Comparison of ENCODE assay signal across 8 mouse cellular contexts in the genomic region with DNA sequence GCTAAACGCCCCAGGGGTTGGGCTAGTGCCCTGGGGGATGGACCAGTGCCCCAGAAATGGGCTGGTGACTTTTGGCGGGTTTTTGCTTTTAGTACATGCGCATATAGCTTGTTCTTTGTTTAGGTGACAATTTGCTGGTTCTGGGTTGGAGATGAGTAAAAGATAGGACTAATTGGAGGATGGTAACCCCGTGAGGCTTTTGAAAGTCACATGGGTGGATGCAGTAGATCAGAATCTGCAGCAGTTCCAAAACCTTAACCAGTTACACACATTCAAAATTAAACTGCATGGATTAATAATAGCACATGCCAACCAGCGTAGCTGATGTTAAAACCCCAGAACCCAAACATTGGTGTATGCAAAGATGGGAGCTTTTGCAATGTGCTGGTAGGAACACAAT. TPM values are rescaled to one million over a fixed set of nuclear protein-coding genes. Genes with fewer than 3 reads are reported as not detected.
DNase-seq lines count a peak whose midpoint lies in the region; ATAC-seq and TF ChIP-seq lines count a peak whose summit lies in the region.
"Had no signal": no experiment of that assay in that cellular context is flagged by ENCODE, and none has a peak within 500 bp of the region (broad histone marks: within the 10 kb centered on the region; RNA-seq: fewer than 3 reads in every experiment).

No protein-coding gene starts in this region.

- H3K4me1 ChIP-seq in kidney, embryonic 15.5 days, result no peaks in the 10 kb centered on the region
- no peaks in the 10 kb centered on the region for H3K4me1 ChIP-seq in embryonic facial prominence, embryonic 13.5 days
- no peaks in the 10 kb centered on the region for H3K4me1 ChIP-seq in hindbrain, embryonic 14.5 days (replicated peaks; ENCODE audit: control insufficient read depth, insufficient read depth, low read length)
- no peaks in the 10 kb centered on the region for H3K4me1 ChIP-seq in midbrain, postnatal 0 days (ENCODE audit: insufficient read depth, low read length)

- no peaks in the 10 kb centered on the region for H3K9me3 ChIP-seq in kidney, embryonic 15.5 days (replicated peaks)
- H3K9me3 ChIP-seq in embryonic facial prominence, embryonic 13.5 days, result no peaks in the 10 kb centered on the region; the same call in 1 of the 2 replicates
- H3K9me3 ChIP-seq in hindbrain, embryonic 14.5 days (ENCODE audit: control insufficient read depth, low read length), result no peaks in the 10 kb centered on the region
- no peaks in the 10 kb centered on the region for H3K9me3 ChIP-seq in midbrain, postnatal 0 days (ENCODE audit: low read length)

- no peaks in the 10 kb centered on the region for H3K36me3 ChIP-seq in kidney, embryonic 15.5 days
- H3K36me3 ChIP-seq in embryonic facial prominence, embryonic 13.5 days, result no peaks in the 10 kb centered on the region
- H3K36me3 ChIP-seq in hindbrain, embryonic 14.5 days (replicated peaks; ENCODE audit: control insufficient read depth, insufficient read depth), result no peaks in the 10 kb centered on the region
- no peaks in the 10 kb centered on the region for H3K36me3 ChIP-seq in midbrain, postnatal 0 days (ENCODE audit: insufficient read depth, low read length)

- WGBS in kidney, embryonic 15.5 days, result 58% methylated on average over 5 of the region's 5 CpGs
- WGBS in embryonic facial prominence, embryonic 13.5 days, result 28% methylated on average over 5 of the region's 5 CpGs
- 59% methylated on average over 5 of the region's 5 CpGs for WGBS in hindbrain, embryonic 14.5 days
- 43% methylated on average over 5 of the region's 5 CpGs for WGBS in midbrain, postnatal 0 days

- H3K27me3 ChIP-seq in kidney, embryonic 15.5 days, result no peaks in the 10 kb centered on the region
- H3K27me3 ChIP-seq in embryonic facial prominence, embryonic 13.5 days, result no peaks in the 10 kb centered on the region
- no peaks in the 10 kb centered on the region for H3K27me3 ChIP-seq in hindbrain, embryonic 14.5 days (ENCODE audit: control insufficient read depth, insufficient read depth, low read length)
- no peaks in the 10 kb centered on the region for H3K27me3 ChIP-seq in midbrain, postnatal 0 days (ENCODE audit: insufficient read depth, low read length)

- H3K4me3 ChIP-seq in kidney, embryonic 15.5 days (replicated peaks), result peak overlapping the region; percentile 28; the same call in 1 of the 2 replicates
- H3K4me3 ChIP-seq in embryonic facial prominence, embryonic 13.5 days, result peak overlapping the region; percentile 28
- no peak overlapping the region for H3K4me3 ChIP-seq in hindbrain, embryonic 14.5 days (replicated peaks; ENCODE audit: low read length)
- peak overlapping the region; percentile 25; the same call in 1 of the 2 replicates for H3K4me3 ChIP-seq in midbrain, postnatal 0 days (ENCODE audit: low read depth, low read length)

- DNase-seq in kidney, adult 11 months, result no peak
- DNase-seq in hindbrain, embryonic 14.5 days (ENCODE audit: low spot score), result no peak
- DNase-seq in midbrain, postnatal 0 days (ENCODE audit: low spot score), result no peak
- DNase-seq in left cerebral cortex, adult 18-20 months (ENCODE audit: low spot score in 2 of 2), result no peak
- no peak for DNase-seq in urinary bladder, adult 18-20 months (ENCODE audit: low spot score in 2 of 2)

- H3K27ac ChIP-seq in kidney, embryonic 15.5 days, result no peak overlapping the region
- no peak overlapping the region for H3K27ac ChIP-seq in embryonic facial prominence, embryonic 13.5 days
- H3K27ac ChIP-seq in hindbrain, embryonic 14.5 days, result no peak overlapping the region
- no peak overlapping the region for H3K27ac ChIP-seq in midbrain, postnatal 0 days (ENCODE audit: low read depth, low read length)
- H3K27ac ChIP-seq: liver, embryonic 14.5 days had no signal

- H3K9ac ChIP-seq in kidney, embryonic 15.5 days, result no peak overlapping the region
- H3K9ac ChIP-seq in embryonic facial prominence, embryonic 13.5 days, result no peak overlapping the region
- H3K9ac ChIP-seq in hindbrain, embryonic 14.5 days, result no peak overlapping the region
- H3K9ac ChIP-seq in midbrain, postnatal 0 days (replicated peaks; ENCODE audit: low read length, poor library complexity, severe bottlenecking), result no peak overlapping the region
- H3K9ac ChIP-seq: liver, embryonic 14.5 days had no signal

- ATAC-seq in kidney, embryonic 15.5 days (replicated peaks; ENCODE audit: low FRiP score), result no peak
- no peak for ATAC-seq in embryonic facial prominence, embryonic 13.5 days (ENCODE audit: insufficient number of reproducible peaks, insufficient read depth, low FRiP score, low TSS enrichment, low read depth)
- no peak for ATAC-seq in hindbrain, embryonic 14.5 days (ENCODE audit: low FRiP score)
- peak; percentile 54; the same call in 1 of the 2 replicates for ATAC-seq in midbrain, postnatal 0 days (ENCODE audit: low FRiP score)

- peak overlapping the region; percentile 47 for H3K4me2 ChIP-seq in kidney, embryonic 15.5 days
- H3K4me2 ChIP-seq in embryonic facial prominence, embryonic 13.5 days, result peak overlapping the region; percentile 53
- H3K4me2 ChIP-seq in hindbrain, embryonic 14.5 days (replicated peaks), result peak overlapping the region; percentile 37
- peak overlapping the region; percentile 32; the same call in 1 of the 2 replicates for H3K4me2 ChIP-seq in midbrain, postnatal 0 days (ENCODE audit: low read depth, low read length, poor library complexity, severe bottlenecking)

- no peak for TF ChIP-seq CTCF in midbrain, postnatal 0 days (IDR thresholded peaks at IDR 0.05)

RNA-seq across cellular contexts. Expression of gene Samd9l, which starts 57.9 kb away (rescaled TPM):
- 8.5 and 9.4 TPM in 2 replicates for polyA plus RNA-seq in kidney, embryonic 15.5 days (2015; fragmentation: Nextera tagmentation; extraction: Ambion mirVana)
- 1.1 and 1.3 TPM in 2 replicates for polyA plus RNA-seq in embryonic facial prominence, embryonic 13.5 days (2015; fragmentation: Nextera tagmentation; extraction: Ambion mirVana)
- 1.4 and 1.6 TPM in 2 replicates for polyA plus RNA-seq in hindbrain, embryonic 14.5 days (2014; fragmentation: Nextera tagmentation; extraction: Ambion mirVana)
- 2.7 and 3.5 TPM in 2 replicates for total RNA-seq in midbrain, postnatal 0 days (2014; rRNA removed)
- polyA plus RNA-seq in midbrain, postnatal 0 days (2015; fragmentation: Nextera tagmentation; extraction: Ambion mirVana), result 0.89 and 1.1 TPM in 2 replicates
- 1 to 10 TPM; 5.1 to 5.3 TPM for total RNA-seq in left cerebral cortex, adult 18-20 months (2021)
